Mouse (Mus musculus) B cell, adult 62 days (primary cell): ENCODE results near the gene Clta. TPM values are rescaled to one million over a fixed set of nuclear protein-coding genes. Genes with fewer than 3 reads are reported as not detected.

Source experiments
- total RNA-seq: library from RNA; stranded (reverse); gene quantifications from 4 replicates; pipeline ENCODE4 v1.2.4, GENCODE M21; 2023

The Clta gene
- 184 to 199 TPM (median 196 TPM) in 4 replicates for total RNA-seq

GRCm38 (mm10) chr4:44004126-44004525 lies at the start of gene Clta:
Clta (plus strand) TSS chr4:44004452.

DNA sequence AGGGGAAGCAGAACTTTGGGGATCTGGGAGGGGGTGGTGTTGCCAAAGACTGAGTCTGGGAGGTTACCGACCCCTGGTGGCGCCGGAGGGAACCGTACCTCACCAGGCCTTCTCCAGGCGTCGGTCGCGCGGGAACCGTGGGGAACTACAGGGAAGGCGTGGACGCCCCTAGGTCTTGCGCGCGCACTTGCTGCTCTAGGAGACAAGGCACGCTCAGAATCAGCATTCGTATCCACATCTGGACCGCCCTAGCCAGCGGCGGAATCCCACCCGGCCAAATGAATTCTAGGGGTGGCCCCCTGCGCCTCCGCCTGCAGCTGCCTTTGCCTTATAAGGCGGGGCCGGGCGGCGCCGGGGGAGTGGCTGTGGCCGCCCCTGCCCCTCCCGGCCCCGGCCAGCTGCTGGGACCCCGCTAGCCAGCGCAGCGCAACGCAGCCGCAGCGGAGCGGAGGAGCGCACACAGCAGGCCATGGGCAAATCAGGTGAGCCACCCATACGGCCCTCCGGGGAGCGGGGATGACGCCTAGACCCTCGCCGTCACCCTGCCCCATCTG lies 46.9 kb upstream of the Clta start, which contains the start of gene Glipr2:
TSS of gene Glipr2 (plus strand) at position 110 of the 554 bp plus-strand sequence.

GRCm38 (mm10) chr4:43983181-43983580 lies 21.1 kb upstream of the Clta start, which contains the start of gene Ccin:
Ccin (plus strand) TSS chr4:43983483.

Other genes with a start within 250 kb of the Clta start
- gene Olfr159, start 233.4 kb upstream of the Clta start, total RNA-seq = not detected in 4 replicates
- not detected in 4 replicates for gene Olfr156, start 180.6 kb upstream of the Clta start, total RNA-seq
- gene Olfr157, start 164.3 kb upstream of the Clta start, total RNA-seq = not detected in 4 replicates
- not detected in 4 replicates for gene Olfr155, start 152.9 kb upstream of the Clta start, total RNA-seq
- gene Reck, start 128.9 kb upstream of the Clta start, total RNA-seq = 0.55 to 0.88 TPM (median 0.66 TPM) in 4 replicates
- 12.1 to 14.5 TPM (median 14.1 TPM) in 4 replicates for gene Glipr2, start 47.1 kb upstream of the Clta start, total RNA-seq
- gene Ccin, start 21.0 kb upstream of the Clta start, total RNA-seq = 0.28 to 1.3 TPM (median 0.48 TPM) in 4 replicates
- gene Gne, start 79.7 kb downstream of the Clta start, total RNA-seq = 50.4 to 56.9 TPM (median 53.5 TPM) in 4 replicates
- gene Rnf38, start 229.3 kb downstream of the Clta start, total RNA-seq = 93.4 to 106 TPM (median 103 TPM) in 4 replicates